Mouse (Mus musculus): ENCODE data around the gene Cd83.
A peak's percentile ranks its signal among the peaks of the same experiment; 100 is the strongest.

The Cd83 gene

GRCm38 (mm10) chr13:43784725-43785711 lies at the start of gene Cd83:
Gene Cd83 (plus strand): TSS chr13:43784775.
- DNase-seq (ENCODE audit: low read depth, low spot score): no peak

DNA sequence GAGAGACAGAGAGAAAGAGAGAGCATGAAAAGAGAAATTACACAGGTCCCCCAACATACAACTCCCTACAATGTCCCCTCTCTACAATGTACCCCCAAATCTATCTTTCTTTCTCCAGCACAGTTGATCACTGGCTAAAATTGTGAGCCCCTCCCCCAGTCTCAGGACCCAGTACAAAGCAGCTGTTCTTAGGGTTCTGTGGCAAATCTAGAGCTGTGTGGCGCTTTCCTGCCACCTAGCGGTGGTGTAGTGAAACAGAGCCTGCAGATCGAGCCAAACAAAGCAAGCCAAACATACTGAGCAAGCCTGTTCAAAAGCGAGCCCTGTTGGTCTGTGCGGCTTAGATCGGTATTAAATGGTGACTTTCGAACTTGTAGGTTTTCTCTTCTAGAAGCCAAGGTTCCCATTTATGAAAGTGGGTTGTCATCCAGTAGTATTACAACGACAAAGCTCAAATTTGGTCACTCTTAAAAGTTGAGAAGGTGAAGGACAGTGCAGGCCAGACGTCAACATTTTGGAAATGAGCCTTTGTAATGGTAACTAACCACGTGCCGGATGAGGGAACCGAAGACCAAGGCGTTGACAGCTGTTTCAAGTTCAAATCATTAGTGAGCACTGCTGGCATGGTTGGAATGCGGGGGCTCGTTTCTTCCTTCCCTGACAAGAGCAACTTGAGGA lies 44.8 kb upstream of the Cd83 start:
- peak; percentile 93 for DNase-seq (ENCODE audit: low read depth, low spot score)

- DNase-seq (ENCODE audit: low read depth, low spot score): no peak
These were observed 44.3 kb upstream of the Cd83 start for GRCm38 (mm10) chr13:43740276-43740608.

- no peak for DNase-seq (ENCODE audit: low read depth, low spot score)
These were observed 41.9 kb upstream of the Cd83 start for GRCm38 (mm10) chr13:43742677-43743076.

DNA sequence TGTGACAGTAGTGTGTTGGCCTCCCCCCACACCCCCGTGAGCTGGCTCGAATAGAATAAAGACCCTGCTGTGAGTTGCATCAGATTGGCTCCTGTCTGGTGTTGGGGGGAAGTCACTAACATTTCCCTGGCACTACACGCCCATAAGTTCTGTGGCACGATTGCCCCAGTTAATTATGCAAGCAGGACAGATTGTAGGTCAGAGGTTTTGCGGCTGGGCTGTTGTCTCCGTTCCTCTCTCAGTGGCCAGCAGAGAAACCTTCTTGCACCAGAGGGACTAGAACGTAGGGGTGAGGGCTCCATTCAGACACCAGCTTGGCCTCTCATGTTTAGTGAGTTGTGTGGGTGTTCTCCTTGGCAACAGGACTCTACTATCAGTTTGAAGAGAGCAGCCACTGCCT lies 40.3 kb upstream of the Cd83 start:
- DNase-seq (ENCODE audit: low read depth, low spot score): no peak

GRCm38 (mm10) chr13:43750301-43750700 lies 34.3 kb upstream of the Cd83 start:
- DNase-seq (ENCODE audit: low read depth, low spot score): no peak

DNA sequence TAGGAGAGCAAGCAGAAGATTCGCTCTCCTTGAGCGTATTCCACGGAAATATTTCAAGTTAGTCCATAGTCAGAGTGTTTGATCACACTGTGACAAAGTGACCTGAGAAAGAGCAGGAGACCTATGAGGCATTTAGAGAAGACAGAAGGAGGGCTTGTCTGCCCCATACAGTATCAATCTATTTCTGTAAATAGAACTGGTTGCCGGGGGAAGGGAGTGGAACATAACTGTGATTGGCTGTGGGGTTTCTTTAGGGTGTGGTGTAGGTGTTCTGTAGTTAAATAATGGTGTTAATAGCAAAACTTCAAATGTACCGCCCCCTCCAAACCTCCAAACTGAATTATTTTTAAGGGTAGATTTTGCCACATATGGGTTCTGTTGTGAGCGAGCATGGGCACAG lies 33.6 kb upstream of the Cd83 start:
- DNase-seq (ENCODE audit: low read depth, low spot score): no peak

GRCm38 (mm10) chr13:43752407-43752806 lies 32.2 kb upstream of the Cd83 start:
- DNase-seq (ENCODE audit: low read depth, low spot score): no peak

- DNase-seq (ENCODE audit: low read depth, low spot score): peak; percentile 14
These were observed 30.9 kb upstream of the Cd83 start for GRCm38 (mm10) chr13:43753652-43754051.

DNA sequence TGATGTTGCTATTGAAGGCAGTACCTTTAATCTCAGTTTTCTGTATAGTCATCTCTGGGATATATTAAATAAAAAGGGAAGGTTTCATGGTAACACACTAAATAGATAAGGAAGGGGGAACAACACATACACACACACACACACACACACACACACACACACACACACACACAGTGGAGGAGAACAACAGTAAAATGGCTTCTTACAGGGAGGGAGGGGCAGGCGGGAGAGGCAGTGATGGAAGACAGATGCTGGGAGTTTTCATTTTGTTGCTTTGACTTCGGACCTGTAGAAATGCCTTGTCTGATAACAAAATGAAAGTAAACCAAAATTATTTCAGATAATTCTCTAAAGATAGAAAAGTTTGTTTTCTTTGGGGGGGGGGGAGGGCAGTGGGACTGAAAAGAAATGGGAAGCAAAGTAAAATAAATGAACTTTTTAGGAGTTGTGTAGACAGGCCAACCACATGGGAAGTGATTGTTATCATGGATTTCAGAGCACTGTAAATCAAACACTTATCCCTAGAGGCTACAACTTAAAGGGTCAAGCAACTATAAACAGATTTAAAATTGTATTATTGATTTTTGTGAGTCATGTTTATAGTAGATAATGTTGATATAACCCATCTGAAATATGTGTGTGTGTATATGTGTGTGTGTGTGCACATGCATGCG lies 30.0 kb upstream of the Cd83 start:
- DNase-seq (ENCODE audit: low read depth, low spot score): no peak

DNA sequence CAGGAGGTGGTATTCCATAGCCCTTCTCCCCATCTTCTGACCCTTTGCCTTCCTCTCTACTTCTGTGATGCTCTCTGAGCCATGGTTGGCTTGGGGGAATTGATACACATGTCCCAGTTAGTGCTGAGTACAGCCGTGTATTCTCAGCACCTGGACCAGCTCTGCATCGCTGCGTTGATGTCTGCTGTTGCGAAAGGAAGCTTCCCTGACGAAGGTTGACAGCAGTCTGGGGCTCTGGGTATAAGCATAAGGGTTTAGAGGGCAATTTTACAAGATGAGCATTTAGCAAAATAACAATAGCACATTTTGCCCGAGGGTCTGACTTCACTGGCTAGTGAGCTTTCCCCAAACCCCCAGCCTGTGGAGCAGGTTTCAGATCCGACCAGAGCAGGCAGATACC lies 29.0 kb upstream of the Cd83 start:
- DNase-seq (ENCODE audit: low read depth, low spot score): no peak

GRCm38 (mm10) chr13:43761156-43761855 lies 23.3 kb upstream of the Cd83 start:
- no peak for DNase-seq (ENCODE audit: low read depth, low spot score)

- no peak for DNase-seq (ENCODE audit: low read depth, low spot score)
These were observed 21.7 kb upstream of the Cd83 start for GRCm38 (mm10) chr13:43762901-43763300.

- no peak for DNase-seq (ENCODE audit: low read depth, low spot score)
These were observed 21.1 kb upstream of the Cd83 start for GRCm38 (mm10) chr13:43763301-43763994.

DNA sequence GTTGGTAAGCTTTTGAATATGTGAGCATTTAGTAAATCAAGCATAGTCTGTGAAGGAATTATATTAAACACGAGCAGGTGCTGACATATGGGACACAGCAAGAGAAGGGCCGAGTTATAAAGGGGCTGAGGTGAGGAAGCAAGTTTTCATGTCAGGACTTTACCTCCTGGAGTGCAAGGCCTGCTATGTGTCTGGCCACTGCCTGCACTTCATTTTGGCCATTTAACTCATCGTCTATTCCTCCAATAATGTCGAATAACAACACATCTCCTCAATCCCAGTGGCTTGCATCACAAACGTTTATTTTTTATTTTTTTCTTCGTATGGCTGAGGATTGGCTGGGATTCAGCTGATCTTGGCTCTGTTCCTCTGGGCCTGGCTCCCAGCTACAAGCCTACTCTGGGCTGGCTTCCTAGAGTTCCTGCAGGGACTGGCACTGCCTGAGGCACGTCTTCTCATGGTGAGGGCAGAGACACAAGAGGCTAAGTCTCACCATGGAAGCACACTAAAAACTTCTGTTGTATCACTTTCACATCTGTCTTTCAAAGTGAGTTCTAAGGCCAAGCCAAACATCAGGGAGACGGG lies 20.5 kb upstream of the Cd83 start:
- DNase-seq (ENCODE audit: low read depth, low spot score): no peak

DNA sequence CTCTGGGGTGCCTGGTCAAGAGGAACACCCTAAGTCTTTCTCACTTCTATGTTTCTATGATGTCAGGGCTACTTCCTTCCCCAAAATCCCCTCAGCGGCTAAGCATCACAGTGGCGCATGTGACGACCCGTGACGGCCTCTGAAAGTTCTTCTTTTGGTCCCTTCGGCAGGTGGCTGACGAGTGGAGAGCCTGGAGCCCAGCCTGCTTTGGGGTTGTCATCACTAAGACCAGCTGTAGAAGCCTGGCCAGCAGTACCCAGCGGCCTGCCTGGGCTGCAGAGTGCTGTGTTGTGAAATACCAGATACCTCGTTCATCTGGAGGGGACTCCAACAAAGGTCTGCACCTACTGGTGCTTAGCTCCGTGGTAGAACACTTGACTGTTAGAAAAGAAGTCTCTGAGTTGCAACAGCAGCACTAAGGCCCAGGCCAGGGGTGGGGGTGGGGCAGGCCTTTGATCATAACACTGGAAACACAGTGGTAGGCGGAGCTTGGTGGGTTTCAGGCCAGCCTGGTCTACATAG lies 19.2 kb upstream of the Cd83 start:
- no peak for DNase-seq (ENCODE audit: low read depth, low spot score)

DNA sequence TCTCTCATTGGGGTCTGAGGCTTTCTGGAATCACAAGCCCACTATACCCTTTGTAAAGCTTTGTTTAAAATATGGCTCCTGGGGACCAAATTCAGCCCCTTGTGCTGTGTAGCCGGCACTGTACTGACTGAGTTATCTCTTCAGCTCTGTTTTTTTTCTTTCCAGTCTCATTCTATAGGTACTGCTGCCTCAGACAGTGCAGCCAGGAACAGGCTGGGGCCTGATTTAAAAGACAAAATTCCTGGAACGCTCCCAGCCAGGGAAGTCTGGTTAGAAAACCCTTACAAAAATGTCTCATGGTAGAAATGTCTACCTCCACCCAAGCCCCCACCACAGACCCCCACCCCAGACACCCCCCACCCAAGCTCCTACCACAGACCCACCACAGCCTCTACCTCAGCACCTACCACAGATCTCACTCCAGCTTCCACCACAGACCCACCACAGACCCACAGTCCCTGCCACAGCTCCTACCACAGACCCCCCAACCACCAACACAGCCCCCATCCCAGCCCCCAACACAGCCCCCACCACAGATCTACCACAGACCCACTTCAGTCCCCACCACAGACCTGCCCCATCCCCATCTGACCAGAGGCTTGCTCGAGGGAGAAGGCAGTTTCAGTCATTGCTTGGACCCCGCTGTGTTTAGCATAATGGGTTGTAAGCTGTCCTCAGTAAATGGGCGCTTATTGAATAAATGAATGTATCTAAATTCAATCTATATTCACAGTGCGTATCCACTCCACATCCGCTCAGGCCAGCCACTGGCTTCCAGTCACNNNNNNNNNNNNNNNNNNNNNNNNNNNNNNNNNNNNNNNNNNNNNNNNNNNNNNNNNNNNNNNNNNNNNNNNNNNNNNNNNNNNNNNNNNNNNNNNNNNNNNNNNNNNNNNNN lies 17.5 kb upstream of the Cd83 start:
- DNase-seq (ENCODE audit: low read depth, low spot score): no peak

GRCm38 (mm10) chr13:43773020-43773419 lies 11.6 kb upstream of the Cd83 start:
- DNase-seq (ENCODE audit: low read depth, low spot score): no peak

DNA sequence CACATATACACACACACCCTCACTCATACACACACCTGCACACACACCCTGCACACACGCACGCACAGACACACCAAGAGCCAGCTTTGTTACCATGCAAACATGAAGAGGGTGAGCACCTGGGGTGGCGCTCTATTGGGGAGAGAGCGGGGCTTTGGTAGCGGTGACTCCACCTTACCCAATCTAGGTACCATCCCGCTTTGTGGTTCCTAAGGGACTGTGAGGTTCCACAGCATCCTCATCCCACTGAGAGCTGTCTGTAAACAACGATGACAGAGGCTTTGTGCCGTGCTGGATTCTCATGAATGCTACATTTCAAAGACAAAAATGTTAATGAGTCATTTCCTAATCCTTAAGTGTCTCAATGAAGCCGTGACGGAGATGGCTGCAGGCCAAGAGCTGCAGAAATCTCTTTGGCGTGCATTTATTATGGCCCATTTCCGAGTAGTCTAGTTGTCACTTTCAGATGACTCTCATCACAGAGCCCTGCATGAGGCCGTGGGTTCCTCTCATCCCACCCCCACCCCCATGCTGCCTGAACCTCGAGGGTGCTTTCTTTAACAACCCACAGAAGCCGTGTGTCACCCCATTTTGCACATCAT lies 10.5 kb upstream of the Cd83 start:
- DNase-seq (ENCODE audit: low read depth, low spot score): no peak

Measured in forelimb bud, embryonic 11.5 days (tissue).